Mouse (Mus musculus) limb, embryonic 14.5 days (tissue): ENCODE results near the gene Nup205. TPM values are rescaled to one million over a fixed set of nuclear protein-coding genes. Genes with fewer than 3 reads are reported as not detected.

Experiments used
- ATAC-seq: fragments of 200-750 bp; cut with Nextera tagmentation; 2 replicates; pipeline ENCODE4 v1.8.0; 2017; ENCODE audit warnings: low read depth, moderate number of reproducible peaks, moderate TSS enrichment; ENCODE audit not compliant: low FRiP score
- DNase-seq: peaks from one replicate; pipeline ENCODE4 v3.0.0-alpha.2; 2015; ENCODE audit warnings: low spot score
- H3K27ac ChIP-seq: fragments of 300-500 bp; sonication (generic); replicated peaks from 2 replicates; pipeline ENCODE4 v1.5.1; 2014; ENCODE audit warnings: low read depth, mild to moderate bottlenecking, low read length, moderate library complexity, mixed read lengths
- H3K27me3 ChIP-seq: fragments of 300-500 bp; sonication (generic); 2 replicates; pipeline ENCODE4 v1.6.1; 2014; ENCODE audit warnings: low read length, mixed read lengths; ENCODE audit not compliant: control insufficient read depth, insufficient read depth
- H3K36me3 ChIP-seq: fragments of 300-500 bp; sonication (generic); 2 replicates; pipeline ENCODE4 v1.6.1; 2014; ENCODE audit warnings: mild to moderate bottlenecking, low read length, moderate library complexity, mixed read lengths; ENCODE audit not compliant: control insufficient read depth, insufficient read depth
- H3K4me1 ChIP-seq: fragments of 300-500 bp; sonication (generic); 2 replicates; pipeline ENCODE4 v1.6.1; 2014; ENCODE audit warnings: antibody characterized with exemption, low read length, mixed read lengths; ENCODE audit not compliant: control insufficient read depth, insufficient read depth
- H3K4me2 ChIP-seq: fragments of 300-500 bp; sonication (generic); replicated peaks from 2 replicates; pipeline ENCODE4 v1.6.1; 2014; ENCODE audit warnings: low read depth, mild to moderate bottlenecking, low read length, moderate library complexity; ENCODE audit not compliant: severe bottlenecking
- H3K4me3 ChIP-seq: fragments of 300-500 bp; sonication (generic); replicated peaks from 2 replicates; pipeline ENCODE4 v1.5.1; 2014; ENCODE audit warnings: low read length
- H3K9ac ChIP-seq: fragments of 300-500 bp; sonication (generic); 2 replicates; pipeline ENCODE4 v1.6.1; 2014; ENCODE audit warnings: mild to moderate bottlenecking, low read depth, low read length, moderate library complexity; ENCODE audit not compliant: severe bottlenecking
- H3K9me3 ChIP-seq: fragments of 300-500 bp; sonication (generic); 2 replicates; pipeline ENCODE4 v1.6.1; 2016; ENCODE audit warnings: low read length; ENCODE audit not compliant: control insufficient read depth
- POLR2A ChIP-seq: fragments of 200-500 bp; IDR thresholded peaks from 2 replicates; pipeline ENCODE4 v1.8.0; 2012; ENCODE audit warnings: inconsistent platforms, mild to moderate bottlenecking, moderate library complexity, borderline replicate concordance; ENCODE audit not compliant: insufficient read depth, insufficient read length; ENCODE audit errors: extremely low read depth
- WGBS: fragments of 180-500 bp; shearing (Covaris S2); extraction: QIAGEN DNeasy Blood & Tissue Kit; methylation state at CpG from one replicate; pipeline ENCODE4 v1.1.7; 2014; 5-methylcytosine and 5-hydroxymethylcytosine counted together
- polyA plus RNA-seq, 2 experiments: library from polyadenylated mRNA; depleted of rRNA in 1 of 2; stranded (reverse) in 1 of 2; unstranded in 1 of 2; fragments of >200 nt; fragmentation: Nextera tagmentation in 1 of 2; extraction: Ambion mirVana in 1 of 2; gene quantifications; 2 replicates each; pipeline versions ENCODE4 v1.2.1 to v1.2.3; 2012 to 2014

Gene Nup205
- polyA plus RNA-seq, 2 experiments, result 38.7 to 48.4 TPM

- peaks cover 3% of the 10 kb centered on the region for H3K36me3 ChIP-seq
- peaks cover 32% of the 10 kb centered on the region for H3K4me1 ChIP-seq
- H3K27ac ChIP-seq, result peak overlapping the region; percentile 52; the same call in 1 of the 2 replicates
- H3K4me3 ChIP-seq, result peak overlapping the region; percentile 69
- peak overlapping the region; percentile 76 for H3K9ac ChIP-seq
- ATAC-seq (peak; percentile 25), DNase-seq (no peak)
- no peak for TF ChIP-seq POLR2A
- H3K4me2 ChIP-seq, result peak overlapping the region; percentile 66
- no peaks in the 10 kb centered on the region for H3K27me3 ChIP-seq
- no peaks in the 10 kb centered on the region for H3K9me3 ChIP-seq
- 61% methylated on average over 17 of the region's 17 CpGs for WGBS
Measured at GRCm38 (mm10) chr6:35251807-35252476, 74.7 kb downstream of the Nup205 start.

GRCm38 (mm10) chr6:35252477-35253346, 75.5 kb downstream of the Nup205 start:
- Histone ChIP-seq H3K9ac (peak overlapping the region; percentile 76), H3K4me3 (peak overlapping the region; percentile 69), H3K4me2 (peak overlapping the region; percentile 66), H3K36me3 (no peaks in the 10 kb centered on the region), H3K27ac (peak overlapping the region; percentile 74), H3K27me3 (no peaks in the 10 kb centered on the region), H3K4me1 (peaks cover 34% of the 10 kb centered on the region), H3K9me3 (no peaks in the 10 kb centered on the region)
- under 1% methylated on average over 50 of the region's 60 CpGs for WGBS
- 0 out of 2 replicates have a peak, but pooled peaks have one; percentile 54 for TF ChIP-seq POLR2A
- DNase-seq (peak; percentile 88), ATAC-seq (peak; percentile 93)

- Histone ChIP-seq H3K27ac (no peak overlapping the region; the same call in 1 of the 2 replicates), H3K9ac (peak overlapping the region; percentile 76), H3K36me3 (no peaks in the 10 kb centered on the region), H3K9me3 (no peaks in the 10 kb centered on the region), H3K4me2 (peak overlapping the region; percentile 66), H3K27me3 (no peaks in the 10 kb centered on the region), H3K4me1 (peaks cover 34% of the 10 kb centered on the region), H3K4me3 (peak overlapping the region; percentile 69)
- WGBS, result 33% methylated on average over 5 of the region's 5 CpGs
- TF ChIP-seq POLR2A, result no peak
- no peak for ATAC-seq
- no peak for DNase-seq
Measured at GRCm38 (mm10) chr6:35253474-35253873, 76.3 kb downstream of the Nup205 start.

- ATAC-seq (no peak), DNase-seq (no peak)
- Histone ChIP-seq H3K27ac (no peak overlapping the region; the same call in 1 of the 2 replicates), H3K4me2 (peak overlapping the region; percentile 66), H3K36me3 (no peaks in the 10 kb centered on the region), H3K9ac (peak overlapping the region; percentile 55), H3K4me3 (peak overlapping the region; percentile 69), H3K27me3 (no peaks in the 10 kb centered on the region), H3K9me3 (no peaks in the 10 kb centered on the region), H3K4me1 (peaks cover 34% of the 10 kb centered on the region)
- 50% methylated on average over 9 of the region's 9 CpGs for WGBS
- TF ChIP-seq POLR2A, result no peak
Measured at GRCm38 (mm10) chr6:35254136-35254904, 77.1 kb downstream of the Nup205 start.

- peak overlapping the region; percentile 66 for H3K4me2 ChIP-seq
- H3K36me3 ChIP-seq, result no peaks in the 10 kb centered on the region
- peaks cover 34% of the 10 kb centered on the region for H3K4me1 ChIP-seq
- ATAC-seq (no peak), DNase-seq (no peak)
- peak overlapping the region; percentile 69 for H3K4me3 ChIP-seq
- no peak overlapping the region; the same call in 1 of the 2 replicates for H3K27ac ChIP-seq
- no peaks in the 10 kb centered on the region for H3K27me3 ChIP-seq
- 70% methylated on average over 12 of the region's 12 CpGs for WGBS
- no peak for TF ChIP-seq POLR2A
- H3K9me3 ChIP-seq, result no peaks in the 10 kb centered on the region
- H3K9ac ChIP-seq, result no peak overlapping the region
Measured at GRCm38 (mm10) chr6:35255017-35255416, 77.8 kb downstream of the Nup205 start.
